Mouse (Mus musculus): ENCODE results near the gene Tent4a. TPM values are rescaled to one million over a fixed set of nuclear protein-coding genes. Genes with fewer than 3 reads are reported as not detected.
A peak's percentile ranks its signal among the peaks of the same experiment; 100 is the strongest.

The Tent4a gene
- polyA plus RNA-seq, 1 experiment, result 9.4 TPM

DNA sequence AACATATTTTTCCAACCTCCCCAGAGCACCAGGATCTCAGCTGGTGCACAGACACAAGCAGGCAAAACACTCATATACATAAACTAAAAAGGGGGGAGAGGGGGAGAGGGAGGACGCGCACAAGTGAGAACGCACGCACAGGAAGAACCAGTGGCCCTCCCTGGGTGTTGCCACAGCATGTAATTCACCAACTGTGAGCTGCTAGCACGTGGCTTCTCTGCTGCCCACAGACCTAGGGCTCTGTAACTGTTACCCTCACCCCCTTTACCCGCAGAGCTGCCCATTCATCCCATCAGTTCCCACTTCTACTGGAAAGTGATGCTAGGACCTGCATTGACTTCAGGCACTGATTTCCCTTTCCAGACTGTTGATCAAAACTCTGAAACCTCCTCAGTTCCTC, 15.3 kb downstream of the Tent4a start:
- 83% methylated on average over 6 of the region's 6 CpGs for WGBS
- Histone ChIP-seq H3K36me3 (ENCODE audit: control insufficient read depth, insufficient read depth, low read length) (peaks cover 2% of the 10 kb centered on the region), H3K4me3 (ENCODE audit: low read depth, low read length) (no peak overlapping the region), H3K27ac (ENCODE audit: insufficient read depth, low read depth, low read length) (no peak overlapping the region), H3K4me1 (ENCODE audit: control insufficient read depth, insufficient read depth, insufficient read length, low read length) (no peaks in the 10 kb centered on the region; the same call in 1 of the 2 replicates), H3K27me3 (ENCODE audit: control insufficient read depth, insufficient read depth, low read length) (no peaks in the 10 kb centered on the region)
- TF ChIP-seq POLR2A (IDR thresholded peaks at IDR 0.05; ENCODE audit: low read depth, low read length) (no peak), CTCF (IDR thresholded peaks at IDR 0.05; ENCODE audit: extremely low read depth, insufficient read length, insufficient replicate concordance, low read depth, low read length) (no peak)

DNA sequence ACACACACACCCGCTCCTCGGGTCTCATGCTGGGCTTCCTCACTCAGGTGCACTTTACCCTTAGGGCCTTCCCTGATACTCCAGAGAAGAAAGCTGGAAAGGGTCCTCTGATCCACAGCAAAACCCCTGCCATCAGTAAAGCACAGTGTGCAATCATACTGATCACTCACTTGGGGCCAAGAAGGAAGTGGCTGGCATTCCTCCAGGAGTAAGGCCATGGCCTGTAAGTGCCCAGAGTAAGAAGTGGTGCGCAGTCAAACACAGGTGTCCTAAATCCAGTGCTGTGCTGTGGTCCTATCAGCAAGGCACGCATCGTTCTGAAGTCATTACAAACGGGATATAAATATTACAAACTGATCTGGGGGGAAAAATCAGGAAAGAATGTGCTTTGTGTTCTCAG, 17.0 kb downstream of the Tent4a start:
- Histone ChIP-seq H3K4me1 (ENCODE audit: control insufficient read depth, insufficient read depth, insufficient read length, low read length) (no peaks in the 10 kb centered on the region; the same call in 1 of the 2 replicates), H3K27me3 (ENCODE audit: control insufficient read depth, insufficient read depth, low read length) (no peaks in the 10 kb centered on the region), H3K36me3 (ENCODE audit: control insufficient read depth, insufficient read depth, low read length) (peaks cover 5% of the 10 kb centered on the region), H3K27ac (ENCODE audit: insufficient read depth, low read depth, low read length) (no peak overlapping the region), H3K4me3 (ENCODE audit: low read depth, low read length) (no peak overlapping the region)
- 44% methylated on average over 6 of the region's 6 CpGs for WGBS
- no peak for TF ChIP-seq CTCF (IDR thresholded peaks at IDR 0.05; ENCODE audit: extremely low read depth, insufficient read length, insufficient replicate concordance, low read depth, low read length)
- TF ChIP-seq POLR2A (IDR thresholded peaks at IDR 0.05; ENCODE audit: low read depth, low read length), result no peak

DNA sequence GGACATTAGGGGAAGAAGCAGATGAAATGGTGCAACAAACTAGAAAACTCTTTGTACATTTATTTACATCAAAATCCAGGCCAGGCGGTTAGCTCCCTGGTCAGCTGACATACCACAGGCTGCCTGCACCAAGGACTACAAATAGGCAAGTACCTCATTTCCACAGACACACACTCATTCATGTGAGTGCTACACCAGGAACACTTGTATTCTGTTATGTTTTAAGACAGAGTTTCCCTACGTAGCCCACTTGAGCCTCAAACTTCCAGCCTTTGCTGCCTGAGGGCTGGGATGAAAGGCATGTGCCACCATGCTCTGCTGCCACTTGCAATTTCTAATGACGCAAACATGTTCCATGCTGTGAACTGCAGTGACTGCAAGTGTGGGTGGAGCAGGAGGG, 19.3 kb downstream of the Tent4a start:
- 86% methylated on average over 3 of the region's 3 CpGs for WGBS
- Histone ChIP-seq H3K27ac (ENCODE audit: insufficient read depth, low read depth, low read length) (no peak overlapping the region), H3K4me3 (ENCODE audit: low read depth, low read length) (no peak overlapping the region), H3K4me1 (ENCODE audit: control insufficient read depth, insufficient read depth, insufficient read length, low read length) (no peaks in the 10 kb centered on the region; the same call in 1 of the 2 replicates), H3K27me3 (ENCODE audit: control insufficient read depth, insufficient read depth, low read length) (no peaks in the 10 kb centered on the region), H3K36me3 (ENCODE audit: control insufficient read depth, insufficient read depth, low read length) (peaks cover 16% of the 10 kb centered on the region)
- TF ChIP-seq CTCF (IDR thresholded peaks at IDR 0.05; ENCODE audit: extremely low read depth, insufficient read length, insufficient replicate concordance, low read depth, low read length) (no peak), POLR2A (IDR thresholded peaks at IDR 0.05; ENCODE audit: low read depth, low read length) (no peak)

DNA sequence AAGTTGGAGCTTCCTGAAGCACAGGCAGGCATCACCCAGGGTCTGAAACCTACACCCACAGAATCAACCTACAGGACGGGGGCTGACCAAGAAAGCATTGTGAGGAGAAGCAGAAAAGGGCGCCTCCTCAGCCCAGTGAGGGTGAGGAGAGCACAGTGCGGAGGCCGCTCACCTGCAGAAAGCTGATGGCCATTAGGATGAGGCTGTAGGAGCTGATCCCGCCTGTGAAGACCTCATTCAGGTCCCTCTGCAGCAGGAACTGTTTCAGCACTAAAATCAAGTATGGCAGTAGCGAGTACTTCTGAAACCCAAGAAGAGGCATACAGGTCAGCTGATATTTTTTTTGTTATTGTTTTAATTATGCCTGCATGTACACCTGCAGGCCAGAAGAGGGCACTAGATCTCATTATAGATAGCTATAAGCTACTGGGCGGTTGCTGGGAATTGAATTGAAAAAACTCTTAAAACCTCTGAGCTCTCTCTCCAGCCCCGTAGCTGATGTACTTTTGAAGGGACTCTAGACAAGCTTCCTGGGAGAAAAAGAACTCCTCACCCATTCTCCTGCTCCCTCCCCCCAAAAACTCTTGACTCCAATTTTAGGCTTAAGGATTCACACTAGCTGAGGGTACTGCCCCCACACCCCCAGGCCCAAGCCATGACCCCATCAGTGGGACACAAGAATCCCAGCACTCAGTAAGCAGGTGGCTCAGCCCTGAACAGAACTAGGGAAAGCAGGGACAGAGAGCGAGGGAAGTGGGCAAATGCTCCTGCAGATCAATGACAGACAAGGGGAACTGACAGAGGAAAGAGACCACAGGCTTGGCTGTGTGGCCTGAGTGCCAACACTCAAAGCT, 24.8 kb downstream of the Tent4a start:
- TF ChIP-seq POLR2A (IDR thresholded peaks at IDR 0.05; ENCODE audit: low read depth, low read length) (no peak), CTCF (IDR thresholded peaks at IDR 0.05; ENCODE audit: extremely low read depth, insufficient read length, insufficient replicate concordance, low read depth, low read length) (peak; percentile 20; the same call in 1 of the 2 replicates)
- Histone ChIP-seq H3K27ac (ENCODE audit: insufficient read depth, low read depth, low read length) (no peak overlapping the region), H3K4me3 (ENCODE audit: low read depth, low read length) (no peak overlapping the region), H3K27me3 (ENCODE audit: control insufficient read depth, insufficient read depth, low read length) (no peaks in the 10 kb centered on the region), H3K36me3 (ENCODE audit: control insufficient read depth, insufficient read depth, low read length) (peaks cover 28% of the 10 kb centered on the region), H3K4me1 (ENCODE audit: control insufficient read depth, insufficient read depth, insufficient read length, low read length) (peaks cover 2% of the 10 kb centered on the region; the same call in 1 of the 2 replicates)
- WGBS, result 67% methylated on average over 9 of the region's 9 CpGs

DNA sequence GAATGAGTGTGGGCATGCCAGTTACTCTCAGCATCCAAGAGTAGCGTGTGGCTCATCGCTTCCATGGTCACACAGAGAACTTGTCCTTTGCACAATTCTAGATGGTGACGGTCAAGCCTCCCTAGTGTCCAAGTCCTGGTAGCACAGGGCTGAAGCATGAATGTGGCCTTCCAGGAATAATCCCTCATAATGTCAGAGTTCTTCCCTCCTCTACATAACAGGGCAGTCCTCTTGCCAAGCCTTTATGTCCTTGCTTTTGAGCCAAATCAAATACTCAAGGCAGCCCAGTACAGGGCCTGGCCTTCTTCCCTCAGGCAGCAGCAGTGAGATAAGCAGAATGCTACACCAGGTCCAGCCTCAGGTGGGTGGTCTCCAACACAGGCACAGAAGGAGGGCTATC, 26.8 kb downstream of the Tent4a start:
- 92% methylated on average over 3 of the region's 3 CpGs for WGBS
- peaks cover 4% of the 10 kb centered on the region for H3K4me1 ChIP-seq (ENCODE audit: control insufficient read depth, insufficient read depth, insufficient read length, low read length)
- no peaks in the 10 kb centered on the region for H3K27me3 ChIP-seq (ENCODE audit: control insufficient read depth, insufficient read depth, low read length)
- H3K27ac ChIP-seq (ENCODE audit: insufficient read depth, low read depth, low read length), result no peak overlapping the region
- H3K36me3 ChIP-seq (ENCODE audit: control insufficient read depth, insufficient read depth, low read length), result peaks cover 40% of the 10 kb centered on the region
- TF ChIP-seq CTCF (IDR thresholded peaks at IDR 0.05; ENCODE audit: extremely low read depth, insufficient read length, insufficient replicate concordance, low read depth, low read length), result no peak
- no peak for TF ChIP-seq POLR2A (IDR thresholded peaks at IDR 0.05; ENCODE audit: low read depth, low read length)
- H3K4me3 ChIP-seq (ENCODE audit: low read depth, low read length), result no peak overlapping the region

DNA sequence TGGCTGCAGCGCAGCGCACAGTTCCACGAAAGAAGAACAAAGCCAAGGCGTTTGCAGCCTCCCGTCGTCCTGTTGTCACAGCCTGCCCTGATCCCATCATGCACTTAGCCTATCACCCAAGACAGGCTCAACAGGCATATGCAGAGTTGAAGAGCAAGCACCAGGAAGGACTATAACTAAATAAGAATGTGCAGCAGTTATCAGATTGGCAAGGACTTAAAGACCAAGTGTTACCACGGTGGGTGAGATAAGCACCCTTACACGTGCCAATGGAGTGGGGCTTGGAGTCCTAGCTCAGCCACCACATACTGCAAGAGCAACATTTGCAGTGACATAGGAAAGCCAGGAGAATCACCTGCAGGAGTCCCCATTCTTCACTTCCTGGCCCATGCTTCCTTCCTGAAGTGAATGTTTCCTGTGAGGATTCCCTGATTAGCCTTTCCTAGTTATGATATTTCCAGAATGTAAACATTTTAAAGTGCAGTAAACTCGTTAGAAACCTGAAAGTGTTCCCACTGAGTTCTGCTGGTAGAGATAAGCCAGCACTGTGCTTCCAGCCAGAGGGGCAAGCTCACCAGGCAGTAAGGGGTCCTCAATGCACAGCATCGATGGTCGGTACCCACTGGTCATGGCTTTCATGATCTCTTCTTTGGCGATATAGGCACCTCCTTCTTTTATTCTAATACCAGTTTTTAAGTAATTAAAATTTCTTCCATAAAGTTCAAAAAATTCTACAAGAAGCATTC, 27.9 kb downstream of the Tent4a start:
- no peak overlapping the region for H3K4me3 ChIP-seq (ENCODE audit: low read depth, low read length)
- TF ChIP-seq POLR2A (IDR thresholded peaks at IDR 0.05; ENCODE audit: low read depth, low read length), result no peak
- TF ChIP-seq CTCF (IDR thresholded peaks at IDR 0.05; ENCODE audit: extremely low read depth, insufficient read length, insufficient replicate concordance, low read depth, low read length), result no peak
- peaks cover 46% of the 10 kb centered on the region for H3K36me3 ChIP-seq (ENCODE audit: control insufficient read depth, insufficient read depth, low read length)
- WGBS, result 42% methylated on average over 12 of the region's 12 CpGs
- H3K27me3 ChIP-seq (ENCODE audit: control insufficient read depth, insufficient read depth, low read length), result no peaks in the 10 kb centered on the region
- H3K4me1 ChIP-seq (ENCODE audit: control insufficient read depth, insufficient read depth, insufficient read length, low read length), result peaks cover 7% of the 10 kb centered on the region
- H3K27ac ChIP-seq (ENCODE audit: insufficient read depth, low read depth, low read length), result no peak overlapping the region

DNA sequence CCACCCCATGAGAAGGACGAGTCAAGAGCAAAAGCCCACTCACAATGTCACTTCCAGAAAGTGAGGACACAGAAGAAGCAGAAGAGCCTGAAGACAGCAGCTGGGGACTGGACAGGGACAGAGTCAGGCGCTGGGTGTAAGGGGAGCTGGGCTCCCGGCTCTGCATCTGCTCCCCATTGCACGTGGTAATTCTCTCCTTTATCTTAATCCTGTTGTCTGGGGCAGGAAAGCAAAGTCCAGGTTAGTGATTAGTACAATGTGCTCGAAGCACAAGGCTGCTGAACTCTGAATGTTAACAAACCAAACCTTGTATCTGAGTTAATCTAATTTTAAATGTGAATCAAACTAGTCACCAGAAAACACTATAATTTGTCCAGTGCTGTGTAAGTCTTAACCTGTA, 31.6 kb downstream of the Tent4a start:
- 27% methylated on average over 5 of the region's 5 CpGs for WGBS

More for the DNA sequence above, 31.6 kb downstream of the Tent4a start:
- TF ChIP-seq POLR2A (IDR thresholded peaks at IDR 0.05; ENCODE audit: low read depth, low read length) (no peak), CTCF (IDR thresholded peaks at IDR 0.05; ENCODE audit: extremely low read depth, insufficient read length, insufficient replicate concordance, low read depth, low read length) (no peak)
- Histone ChIP-seq H3K4me1 (ENCODE audit: control insufficient read depth, insufficient read depth, insufficient read length, low read length) (peaks cover 7% of the 10 kb centered on the region), H3K36me3 (ENCODE audit: control insufficient read depth, insufficient read depth, low read length) (peaks cover 61% of the 10 kb centered on the region), H3K4me3 (ENCODE audit: low read depth, low read length) (no peak overlapping the region), H3K27ac (ENCODE audit: insufficient read depth, low read depth, low read length) (no peak overlapping the region), H3K27me3 (ENCODE audit: control insufficient read depth, insufficient read depth, low read length) (no peaks in the 10 kb centered on the region)
